Mouse (Mus musculus): Measurements from ENCODE around the gene B3gnt7. TPM values are rescaled to one million over a fixed set of nuclear protein-coding genes. Genes with fewer than 3 reads are reported as not detected.

B3gnt7 gene
- polyA plus RNA-seq, 1 experiment = not detected

- H3K27me3 ChIP-seq (ENCODE audit: control insufficient read depth, insufficient read depth, insufficient read length) = no peaks in the 10 kb centered on the region
- no peak overlapping the region for H3ac ChIP-seq (ENCODE audit: control insufficient read depth, insufficient read length)
- no peak overlapping the region for H3K4me3 ChIP-seq
- H3K4me2 ChIP-seq (ENCODE audit: low read depth) = peak overlapping the region; percentile 67
- no peaks in the 10 kb centered on the region for H3K79me2 ChIP-seq (ENCODE audit: control insufficient read depth, insufficient read depth)
- no peaks in the 10 kb centered on the region for H3K36me3 ChIP-seq (ENCODE audit: control insufficient read depth, insufficient read depth)
- peak in 2 of 3 experiments; percentile 95 to 96 for TF ChIP-seq MYOD1 (IDR thresholded peaks at IDR 0.05; ENCODE audit: control insufficient read depth in 1 of 3, insufficient read length in 2 of 3, low read depth in 2 of 3)
- TF ChIP-seq POLR2AphosphoS2 (IDR thresholded peaks at IDR 0.05; ENCODE audit: insufficient read length, low read depth) = no peak
- TF ChIP-seq MYOG (IDR thresholded peaks at IDR 0.05; ENCODE audit: control insufficient read depth in 1 of 3, insufficient read depth in 1 of 3, insufficient read length in 2 of 3, low read depth in 2 of 3) = peak; percentile 65 to 98 (median 90)
- no peak for TF ChIP-seq CEBPB (IDR thresholded peaks at IDR 0.05; ENCODE audit: insufficient read depth, poor library complexity, severe bottlenecking)
- TF ChIP-seq POLR2A (IDR thresholded peaks at IDR 0.05; ENCODE audit: insufficient read length, low read depth) = no peak
- peak; percentile 65 for TF ChIP-seq TCF12 (IDR thresholded peaks at IDR 0.05; ENCODE audit: insufficient read depth, poor library complexity, severe bottlenecking)
- TF ChIP-seq TCF3 (IDR thresholded peaks at IDR 0.05; ENCODE audit: insufficient read length, low read depth) = peak; percentile 76
Measured at GRCm38 (mm10) chr1:86300731-86301130, 1.9 kb upstream of the B3gnt7 start.

- Histone ChIP-seq H3ac (ENCODE audit: control insufficient read depth, insufficient read length) (no peak overlapping the region), H3K79me2 (ENCODE audit: control insufficient read depth, insufficient read depth) (no peaks in the 10 kb centered on the region), H3K4me3 (no peak overlapping the region), H3K36me3 (ENCODE audit: control insufficient read depth, insufficient read depth) (no peaks in the 10 kb centered on the region), H3K4me2 (ENCODE audit: low read depth) (peak overlapping the region; percentile 67), H3K27me3 (ENCODE audit: control insufficient read depth, insufficient read depth, insufficient read length) (no peaks in the 10 kb centered on the region)
- TF ChIP-seq TCF12 (IDR thresholded peaks at IDR 0.05; ENCODE audit: insufficient read depth, poor library complexity, severe bottlenecking) (no peak), E2F4 (IDR thresholded peaks at IDR 0.05; ENCODE audit: insufficient read depth) (no peak), MYOG (IDR thresholded peaks at IDR 0.05; ENCODE audit: control insufficient read depth in 1 of 3, insufficient read depth in 1 of 3, insufficient read length in 2 of 3, low read depth in 2 of 3) (peak in 1 of 3 experiments; percentile 12), MAX (IDR thresholded peaks at IDR 0.05; ENCODE audit: low read depth) (no peak), MYOD1 (IDR thresholded peaks at IDR 0.05; ENCODE audit: control insufficient read depth in 1 of 3, insufficient read length in 2 of 3, low read depth in 2 of 3) (peak in 1 of 3 experiments; percentile 23), SRF (IDR thresholded peaks at IDR 0.05; ENCODE audit: control insufficient read depth, insufficient read length, low read depth) (no peak)
Measured at GRCm38 (mm10) chr1:86301221-86302091, 1.2 kb upstream of the B3gnt7 start.

GRCm38 (mm10) chr1:86303063-86303872 lies 636 bp downstream of the B3gnt7 start:
- TF ChIP-seq USF1 (IDR thresholded peaks at IDR 0.05; ENCODE audit: low read depth) (no peak), POLR2AphosphoS2 (IDR thresholded peaks at IDR 0.05; ENCODE audit: insufficient read length, low read depth) (no peak), SRF (IDR thresholded peaks at IDR 0.05; ENCODE audit: control insufficient read depth, insufficient read length, low read depth) (no peak), REST (IDR thresholded peaks at IDR 0.05; ENCODE audit: insufficient read depth, insufficient read length) (no peak), CEBPB (IDR thresholded peaks at IDR 0.05; ENCODE audit: insufficient read depth, poor library complexity, severe bottlenecking) (no peak), TCF3 (IDR thresholded peaks at IDR 0.05; ENCODE audit: insufficient read length, low read depth) (no peak), MAX (IDR thresholded peaks at IDR 0.05; ENCODE audit: low read depth) (no peak), POLR2A (IDR thresholded peaks at IDR 0.05; ENCODE audit: insufficient read length, low read depth) (no peak), TCF12 (IDR thresholded peaks at IDR 0.05; ENCODE audit: insufficient read depth, poor library complexity, severe bottlenecking) (no peak), E2F4 (IDR thresholded peaks at IDR 0.05; ENCODE audit: insufficient read depth) (no peak), MYOG (IDR thresholded peaks at IDR 0.05; ENCODE audit: control insufficient read depth in 1 of 3, insufficient read depth in 1 of 3, insufficient read length in 2 of 3, low read depth in 2 of 3) (no peak), MYOD1 (IDR thresholded peaks at IDR 0.05; ENCODE audit: control insufficient read depth in 1 of 3, insufficient read length in 2 of 3, low read depth in 2 of 3) (no peak)
- H3K36me3 ChIP-seq (ENCODE audit: control insufficient read depth, insufficient read depth) = no peaks in the 10 kb centered on the region
- H3K79me2 ChIP-seq (ENCODE audit: control insufficient read depth, insufficient read depth) = no peaks in the 10 kb centered on the region
- no peak overlapping the region for H3K4me3 ChIP-seq
- no peak overlapping the region for H3K4me2 ChIP-seq (ENCODE audit: low read depth)
- H3ac ChIP-seq (ENCODE audit: control insufficient read depth, insufficient read length) = no peak overlapping the region
- H3K27me3 ChIP-seq (ENCODE audit: control insufficient read depth, insufficient read depth, insufficient read length) = no peaks in the 10 kb centered on the region

GRCm38 (mm10) chr1:86303873-86304250 lies 1.2 kb downstream of the B3gnt7 start:
- Histone ChIP-seq H3K4me2 (ENCODE audit: low read depth) (no peak overlapping the region), H3K79me2 (ENCODE audit: control insufficient read depth, insufficient read depth) (no peaks in the 10 kb centered on the region), H3ac (ENCODE audit: control insufficient read depth, insufficient read length) (no peak overlapping the region), H3K27me3 (ENCODE audit: control insufficient read depth, insufficient read depth, insufficient read length) (no peaks in the 10 kb centered on the region), H3K4me3 (no peak overlapping the region), H3K36me3 (ENCODE audit: control insufficient read depth, insufficient read depth) (no peaks in the 10 kb centered on the region)
- TF ChIP-seq USF1 (IDR thresholded peaks at IDR 0.05; ENCODE audit: low read depth) (no peak), E2F4 (IDR thresholded peaks at IDR 0.05; ENCODE audit: insufficient read depth) (no peak), SRF (IDR thresholded peaks at IDR 0.05; ENCODE audit: control insufficient read depth, insufficient read length, low read depth) (no peak), CEBPB (IDR thresholded peaks at IDR 0.05; ENCODE audit: insufficient read depth, poor library complexity, severe bottlenecking) (no peak), MAX (IDR thresholded peaks at IDR 0.05; ENCODE audit: low read depth) (no peak), MYOD1 (IDR thresholded peaks at IDR 0.05; ENCODE audit: control insufficient read depth in 1 of 3, insufficient read length in 2 of 3, low read depth in 2 of 3) (no peak), TCF3 (IDR thresholded peaks at IDR 0.05; ENCODE audit: insufficient read length, low read depth) (no peak), POLR2A (IDR thresholded peaks at IDR 0.05; ENCODE audit: insufficient read length, low read depth) (no peak), MYOG (IDR thresholded peaks at IDR 0.05; ENCODE audit: control insufficient read depth in 1 of 3, insufficient read depth in 1 of 3, insufficient read length in 2 of 3, low read depth in 2 of 3) (no peak), REST (IDR thresholded peaks at IDR 0.05; ENCODE audit: insufficient read depth, insufficient read length) (no peak), TCF12 (IDR thresholded peaks at IDR 0.05; ENCODE audit: insufficient read depth, poor library complexity, severe bottlenecking) (no peak), POLR2AphosphoS2 (IDR thresholded peaks at IDR 0.05; ENCODE audit: insufficient read length, low read depth) (no peak)

Measured in myocyte (in vitro differentiated cells).